Mouse (Mus musculus) G1E (cell line): ENCODE measurements around the gene Fbrsl1.

Experiments
- CTCF ChIP-seq: IDR thresholded peaks from 2 replicates; pipeline ENCODE4 v1.5.1; 2012; ENCODE audit warnings: low read depth, low read length, inconsistent platforms, mixed read lengths
- GATA1 ChIP-seq: IDR thresholded peaks from 2 replicates; pipeline ENCODE4 v1.6.1; 2012; ENCODE audit warnings: borderline replicate concordance, low read length, inconsistent platforms, mixed read lengths
- POLR2AphosphoS5 ChIP-seq: IDR thresholded peaks from 2 replicates; pipeline ENCODE4 v1.6.1; 2012; ENCODE audit warnings: low read depth, low read length, inconsistent platforms; ENCODE audit not compliant: insufficient replicate concordance

DNA sequence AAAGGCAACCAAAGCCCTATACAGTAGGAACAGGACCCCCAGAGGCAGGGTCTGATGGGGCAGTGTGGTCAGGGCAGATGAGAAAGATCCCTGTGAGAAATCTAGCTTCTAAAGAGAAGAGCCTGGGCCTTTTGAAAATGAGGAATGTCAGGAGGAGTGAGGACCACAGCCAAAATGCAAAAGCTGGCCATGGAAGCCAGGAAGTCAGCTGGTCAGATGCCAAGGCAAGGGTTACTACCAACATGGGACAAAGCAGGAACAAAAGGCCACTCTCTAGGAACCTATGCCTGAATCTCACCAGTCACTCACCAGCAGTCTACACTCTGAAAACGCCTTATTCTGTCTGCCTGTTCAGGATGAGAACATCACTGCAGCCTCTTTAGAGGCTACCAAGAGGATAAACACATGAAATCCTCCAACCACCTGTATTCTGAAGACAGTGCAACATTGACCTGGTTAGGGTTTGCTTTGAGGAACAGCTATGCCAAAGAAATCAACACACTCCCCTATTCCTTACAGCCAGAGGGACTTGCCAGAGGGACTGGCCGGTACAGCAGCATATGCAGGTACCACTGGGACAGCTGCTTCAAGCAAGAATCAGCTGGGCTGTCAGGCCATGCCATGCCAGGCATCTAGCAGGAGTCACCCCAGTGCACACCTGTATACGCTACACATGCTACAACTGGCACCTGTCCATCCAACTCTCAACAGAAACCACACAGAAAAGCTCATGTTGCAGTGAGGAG lies 8.6 kb downstream of the Fbrsl1 start:
- TF ChIP-seq GATA1 (no peak), CTCF (no peak), POLR2AphosphoS5 (no peak)
